Mouse (Mus musculus): ENCODE measurements at regions not wholly inside any gene's neighbourhood (a gene's known extent, or its start where the extent isn't known, plus 50 kb on each side); places are given as distances from the start of the nearest gene placed in this dataset.

DNA sequence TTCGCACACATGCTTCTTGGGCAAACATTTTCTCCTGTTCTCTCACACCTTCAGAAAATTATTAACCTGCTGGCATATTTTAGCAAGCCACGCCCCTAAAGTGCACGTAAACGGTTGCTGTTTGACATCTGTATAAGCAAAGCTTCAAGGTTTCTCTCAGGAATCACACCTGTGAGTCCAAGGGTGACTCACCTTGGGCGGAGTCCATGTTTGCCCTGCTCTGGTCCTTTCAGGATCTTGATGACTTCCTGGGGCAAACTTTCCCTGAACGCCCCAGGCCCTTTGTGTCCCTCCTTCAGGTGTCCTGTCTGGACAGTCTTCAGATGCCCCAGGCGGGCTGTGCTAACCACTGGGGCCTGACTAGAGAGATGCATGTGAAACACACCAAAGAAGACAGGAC is 137.1 kb upstream of the Hs6st1 start:
- DNase-seq (peak; percentile 42), ATAC-seq (ENCODE audit: insufficient read depth) (no peak)
- no peaks in the 10 kb centered on the region for H3K27me3 ChIP-seq (ENCODE audit: insufficient read depth, low read length)
- WGBS = 54% methylated on average over 7 of the region's 7 CpGs
- H3K36me3 ChIP-seq (ENCODE audit: insufficient read depth) = no peaks in the 10 kb centered on the region
- no peak overlapping the region for H3K4me2 ChIP-seq
- H3K9me3 ChIP-seq (ENCODE audit: low read depth, low read length) = no peaks in the 10 kb centered on the region
- H3K4me3 ChIP-seq (ENCODE audit: low read depth, low read length) = no peak overlapping the region
- H3K4me1 ChIP-seq (ENCODE audit: insufficient read depth) = peaks cover 18% of the 10 kb centered on the region
- no peak overlapping the region for H3K27ac ChIP-seq (ENCODE audit: low read depth)
- TF ChIP-seq CTCF (IDR thresholded peaks at IDR 0.05; ENCODE audit: low read depth) = no peak
- no peak overlapping the region for H3K9ac ChIP-seq

DNA sequence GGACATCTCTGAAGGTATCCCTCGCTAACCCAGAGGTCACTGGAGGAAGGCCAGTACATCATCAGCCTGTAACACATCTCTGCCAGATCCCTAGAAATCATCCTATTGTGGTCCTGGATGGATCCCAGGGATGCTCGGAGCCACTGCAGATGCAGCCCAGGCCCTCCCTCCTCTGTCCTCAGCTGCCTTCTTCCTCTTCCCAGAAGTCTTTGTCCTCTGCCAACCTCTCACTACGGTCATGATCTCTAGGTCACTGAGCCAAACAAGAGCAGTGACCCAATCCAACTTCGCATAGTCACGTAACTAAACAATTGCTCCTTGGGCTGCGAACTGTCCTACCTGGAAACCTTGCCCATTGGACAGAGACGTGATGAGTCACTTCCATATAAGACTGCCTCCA is 134.7 kb upstream of the Hs6st1 start:
- DNase-seq (no peak), ATAC-seq (ENCODE audit: insufficient read depth) (no peak)
- WGBS = 91% methylated on average over 7 of the region's 7 CpGs
- no peaks in the 10 kb centered on the region for H3K27me3 ChIP-seq (ENCODE audit: insufficient read depth, low read length)
- H3K27ac ChIP-seq (ENCODE audit: low read depth) = no peak overlapping the region
- TF ChIP-seq CTCF (IDR thresholded peaks at IDR 0.05; ENCODE audit: low read depth) = no peak
- H3K4me1 ChIP-seq (ENCODE audit: insufficient read depth) = peaks cover 11% of the 10 kb centered on the region
- H3K4me2 ChIP-seq = no peak overlapping the region
- H3K36me3 ChIP-seq (ENCODE audit: insufficient read depth) = no peaks in the 10 kb centered on the region
- no peak overlapping the region for H3K4me3 ChIP-seq (ENCODE audit: low read depth, low read length)
- no peak overlapping the region for H3K9ac ChIP-seq
- no peaks in the 10 kb centered on the region for H3K9me3 ChIP-seq (ENCODE audit: low read depth, low read length)

DNA sequence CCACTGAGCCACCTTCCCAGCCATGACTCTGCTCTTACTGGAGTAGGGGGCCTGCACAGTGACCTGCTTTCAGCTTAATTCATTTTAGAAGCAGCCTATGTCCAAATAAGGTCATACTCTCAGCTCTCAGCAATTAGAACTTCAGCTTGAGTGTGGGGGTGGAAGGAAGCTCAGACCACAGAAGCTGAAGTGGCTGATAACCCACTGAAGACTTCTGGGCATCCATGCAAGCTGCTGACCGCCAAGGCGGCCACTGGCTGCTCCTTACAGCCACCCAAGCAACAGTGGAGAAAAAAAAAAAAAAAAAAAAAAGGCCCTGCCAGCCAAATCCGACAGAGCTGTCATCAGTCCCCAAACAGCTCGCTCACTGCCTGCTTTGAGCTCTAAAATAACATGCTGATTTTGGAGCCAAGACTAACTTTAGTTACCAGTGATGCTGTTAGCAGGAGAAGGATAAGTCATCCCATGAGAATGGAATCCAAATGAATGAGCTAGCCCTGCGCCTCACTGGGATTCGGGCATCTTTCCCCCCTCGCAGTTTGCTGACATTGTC is 133.0 kb upstream of the Hs6st1 start:
- H3K4me3 ChIP-seq (ENCODE audit: low read depth, low read length) = no peak overlapping the region
- WGBS = 31% methylated on average over 7 of the region's 7 CpGs
- H3K9ac ChIP-seq = no peak overlapping the region
- H3K27me3 ChIP-seq (ENCODE audit: insufficient read depth, low read length) = no peaks in the 10 kb centered on the region
- no peak for TF ChIP-seq CTCF (IDR thresholded peaks at IDR 0.05; ENCODE audit: low read depth)
- DNase-seq = peak; percentile 79
- peak overlapping the region; percentile 78 for H3K27ac ChIP-seq (ENCODE audit: low read depth)
- no peaks in the 10 kb centered on the region for H3K36me3 ChIP-seq (ENCODE audit: insufficient read depth)
- peaks cover 11% of the 10 kb centered on the region for H3K4me1 ChIP-seq (ENCODE audit: insufficient read depth)
- H3K4me2 ChIP-seq = no peak overlapping the region
- H3K9me3 ChIP-seq (ENCODE audit: low read depth, low read length) = no peaks in the 10 kb centered on the region
- peak; percentile 69 for ATAC-seq (ENCODE audit: insufficient read depth)

- Histone ChIP-seq H3K9ac (no peak overlapping the region), H3K27ac (ENCODE audit: low read depth) (no peak overlapping the region), H3K4me2 (no peak overlapping the region), H3K4me3 (ENCODE audit: low read depth, low read length) (no peak overlapping the region), H3K36me3 (ENCODE audit: insufficient read depth) (no peaks in the 10 kb centered on the region), H3K27me3 (ENCODE audit: insufficient read depth, low read length) (no peaks in the 10 kb centered on the region), H3K9me3 (ENCODE audit: low read depth, low read length) (no peaks in the 10 kb centered on the region), H3K4me1 (ENCODE audit: insufficient read depth) (peaks cover 11% of the 10 kb centered on the region)
- DNase-seq (no peak), ATAC-seq (ENCODE audit: insufficient read depth) (no peak)
- no peak for TF ChIP-seq CTCF (IDR thresholded peaks at IDR 0.05; ENCODE audit: low read depth)
- 50% methylated on average over 5 of the region's 5 CpGs for WGBS
These were observed 131.7 kb upstream of the Hs6st1 start for GRCm38 (mm10) chr1:35936362-35937093.

DNA sequence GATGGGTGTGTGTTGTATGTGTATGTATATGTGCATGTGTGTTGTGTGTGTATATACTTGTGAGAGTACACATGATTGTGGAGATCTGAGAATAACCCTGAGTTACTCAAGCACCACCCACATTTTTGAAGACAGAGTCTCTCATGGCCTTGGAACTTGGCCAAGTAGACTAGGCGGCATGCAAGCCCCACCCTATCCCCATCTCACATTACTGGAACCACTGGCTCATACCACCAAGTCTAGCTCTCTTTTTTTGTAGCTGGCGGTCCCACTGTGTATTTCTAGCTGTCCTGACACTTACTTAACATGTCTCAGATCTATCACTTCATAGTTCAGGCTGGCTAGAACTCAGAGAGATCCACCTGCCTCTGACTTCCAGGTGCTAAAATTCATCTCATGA is 128.0 kb upstream of the Hs6st1 start:
- H3K9me3 ChIP-seq (ENCODE audit: low read depth, low read length) = no peaks in the 10 kb centered on the region
- TF ChIP-seq CTCF (IDR thresholded peaks at IDR 0.05; ENCODE audit: low read depth) = no peak
- H3K36me3 ChIP-seq (ENCODE audit: insufficient read depth) = no peaks in the 10 kb centered on the region
- no peak overlapping the region for H3K27ac ChIP-seq (ENCODE audit: low read depth)
- ATAC-seq (ENCODE audit: insufficient read depth) = no peak
- H3K4me1 ChIP-seq (ENCODE audit: insufficient read depth) = peaks cover 9% of the 10 kb centered on the region
- H3K9ac ChIP-seq = no peak overlapping the region
- H3K4me2 ChIP-seq = no peak overlapping the region
- peak; percentile 48 for DNase-seq
- no peaks in the 10 kb centered on the region for H3K27me3 ChIP-seq (ENCODE audit: insufficient read depth, low read length)
- WGBS = 50% methylated on average over 2 of the region's 2 CpGs
- H3K4me3 ChIP-seq (ENCODE audit: low read depth, low read length) = no peak overlapping the region

DNA sequence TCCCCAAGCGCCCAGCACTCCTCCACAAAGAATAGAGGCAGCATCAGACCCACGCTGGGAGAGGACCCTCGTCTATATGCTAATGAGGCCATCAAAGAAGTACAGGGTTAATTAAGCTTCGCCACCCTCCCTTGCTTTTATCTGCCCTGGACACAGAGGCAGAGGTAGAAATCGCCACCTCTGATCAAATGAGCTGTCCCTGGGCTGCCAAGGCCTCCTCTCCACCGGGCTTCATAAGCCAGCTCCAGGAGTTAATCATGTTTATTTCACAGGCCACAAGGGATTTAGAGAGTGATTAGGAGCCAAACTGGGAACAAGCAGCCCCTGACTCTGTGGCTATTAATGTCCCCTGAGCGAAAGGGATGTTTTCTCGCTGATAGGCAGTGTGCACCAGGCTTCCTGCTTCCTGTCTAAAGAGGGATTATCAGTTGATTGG is 126.5 kb upstream of the Hs6st1 start:
- Histone ChIP-seq H3K9ac (no peak overlapping the region), H3K4me2 (no peak overlapping the region), H3K4me3 (ENCODE audit: low read depth, low read length) (no peak overlapping the region), H3K9me3 (ENCODE audit: low read depth, low read length) (no peaks in the 10 kb centered on the region), H3K27ac (ENCODE audit: low read depth) (no peak overlapping the region), H3K27me3 (ENCODE audit: insufficient read depth, low read length) (no peaks in the 10 kb centered on the region), H3K4me1 (ENCODE audit: insufficient read depth) (peaks cover 5% of the 10 kb centered on the region; the same call in 1 of the 2 replicates), H3K36me3 (ENCODE audit: insufficient read depth) (no peaks in the 10 kb centered on the region)
- no peak for DNase-seq
- WGBS = 36% methylated on average over 8 of the region's 8 CpGs
- no peak for TF ChIP-seq CTCF (IDR thresholded peaks at IDR 0.05; ENCODE audit: low read depth)
- no peak for ATAC-seq (ENCODE audit: insufficient read depth)

DNA sequence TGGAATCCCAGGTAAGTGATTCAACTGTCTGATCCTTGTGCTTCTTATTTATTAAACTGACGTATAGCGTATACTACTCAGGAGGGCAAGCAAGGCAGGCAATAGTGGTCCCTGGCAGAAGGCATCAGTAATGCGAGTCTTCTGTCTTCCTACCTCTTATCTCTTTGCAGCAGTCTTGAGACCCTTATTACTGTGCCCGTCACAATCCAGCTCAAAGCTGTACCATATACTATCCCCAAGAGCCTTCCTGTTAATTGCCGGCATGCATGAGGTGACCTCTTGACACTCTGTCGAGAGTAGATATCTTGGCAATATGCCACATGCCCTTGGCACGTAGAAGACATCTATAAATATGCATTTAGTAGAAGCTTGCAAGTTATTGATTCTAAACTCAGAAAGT is 126.0 kb upstream of the Hs6st1 start:
- no peaks in the 10 kb centered on the region for H3K27me3 ChIP-seq (ENCODE audit: insufficient read depth, low read length)
- ATAC-seq (ENCODE audit: insufficient read depth) (no peak), DNase-seq (peak; percentile 23)
- H3K4me1 ChIP-seq (ENCODE audit: insufficient read depth) = peaks cover 5% of the 10 kb centered on the region; the same call in 1 of the 2 replicates
- no peak overlapping the region for H3K4me3 ChIP-seq (ENCODE audit: low read depth, low read length)
- H3K4me2 ChIP-seq = no peak overlapping the region
- no peak overlapping the region for H3K27ac ChIP-seq (ENCODE audit: low read depth)
- whole genome bisulfite sequencing = 48% methylated on average over 7 of the region's 7 CpGs
- H3K9ac ChIP-seq = no peak overlapping the region
- H3K9me3 ChIP-seq (ENCODE audit: low read depth, low read length) = no peaks in the 10 kb centered on the region
- no peaks in the 10 kb centered on the region for H3K36me3 ChIP-seq (ENCODE audit: insufficient read depth)
- TF ChIP-seq CTCF (IDR thresholded peaks at IDR 0.05; ENCODE audit: low read depth) = no peak

Data from lung, embryonic 14.5 days (tissue).